Comparison of ENCODE assay signal across 25 mouse cellular contexts in genomic region chr14:96794806-96795205, GRCm38 (mm10).
"Had no signal": no experiment of that assay in that cellular context is flagged by ENCODE, and none has a peak within 500 bp of the region (broad histone marks: within the 10 kb centered on the region; RNA-seq: fewer than 3 reads in every experiment).

No protein-coding gene starts in this region.

- H3K36me3 ChIP-seq: limb, embryonic 10.5 days; limb, embryonic 13.5 days; liver, embryonic 12.5 days; liver, embryonic 15.5 days; lung, embryonic 15.5 days; midbrain, embryonic 12.5 days; neural tube, embryonic 12.5 days; neural tube, embryonic 15.5 days had no signal

- H3K4me3 ChIP-seq: layer of hippocampus, adult 2 months; limb, embryonic 10.5 days; limb, embryonic 13.5 days; liver, embryonic 12.5 days; liver, embryonic 15.5 days; lung, embryonic 15.5 days; midbrain, embryonic 12.5 days; myocyte; neural tube, embryonic 12.5 days; neural tube, embryonic 15.5 days had no signal

- H3K27me3 ChIP-seq: limb, embryonic 13.5 days; liver, embryonic 12.5 days; liver, embryonic 15.5 days; lung, embryonic 15.5 days; midbrain, embryonic 12.5 days; neural tube, embryonic 12.5 days; neural tube, embryonic 15.5 days had no signal

- H3K4me2 ChIP-seq: limb, embryonic 13.5 days; liver, embryonic 12.5 days; liver, embryonic 15.5 days; lung, embryonic 15.5 days; midbrain, embryonic 12.5 days; neural tube, embryonic 12.5 days; neural tube, embryonic 15.5 days had no signal

- DNase-seq: kidney, adult 18-20 months; kidney, adult 9 months; kidney, postnatal 14 days; kidney, postnatal 4 days; layer of hippocampus, adult 9-11 months; liver; lung, adult 18-20 months; lung, postnatal 10 days; lung, postnatal 36 days; right cerebral cortex, adult 18-20 months; right cerebral cortex, postnatal 25 days; thymus, adult 2 months; thymus, postnatal 14 days; thymus, postnatal 4 days had no signal

- H3K9me3 ChIP-seq: limb, embryonic 10.5 days; limb, embryonic 13.5 days; liver, embryonic 12.5 days; liver, embryonic 15.5 days; lung, embryonic 15.5 days; midbrain, embryonic 12.5 days; neural tube, embryonic 12.5 days; neural tube, embryonic 15.5 days had no signal

- H3K4me1 ChIP-seq: limb, embryonic 10.5 days; limb, embryonic 13.5 days; liver, embryonic 12.5 days; liver, embryonic 15.5 days; lung, embryonic 15.5 days; midbrain, embryonic 12.5 days; neural tube, embryonic 12.5 days; neural tube, embryonic 15.5 days had no signal

- H3K9ac ChIP-seq: limb, embryonic 13.5 days; liver, embryonic 12.5 days; liver, embryonic 15.5 days; lung, embryonic 15.5 days; midbrain, embryonic 12.5 days; neural tube, embryonic 12.5 days; neural tube, embryonic 15.5 days had no signal

- ATAC-seq: liver, embryonic 12.5 days; midbrain, embryonic 16.5 days had no signal

- H3K27ac ChIP-seq: layer of hippocampus, adult 2 months; limb, embryonic 10.5 days; limb, embryonic 13.5 days; liver, embryonic 12.5 days; liver, embryonic 15.5 days; lung, embryonic 15.5 days; midbrain, embryonic 12.5 days; neural tube, embryonic 12.5 days; neural tube, embryonic 15.5 days had no signal
